Mouse (Mus musculus): ENCODE results near the gene Fam83e.
A peak's percentile ranks its signal among the peaks of the same experiment; 100 is the strongest.

The Fam83e gene

GRCm38 (mm10) chr7:45701607-45702006, 19.4 kb upstream of the Fam83e start:
- no peak for DNase-seq (ENCODE audit: low spot score in 2 of 2)

- DNase-seq (ENCODE audit: low spot score in 2 of 2): no peak
Measured at GRCm38 (mm10) chr7:45702316-45702715, 18.7 kb upstream of the Fam83e start.

DNA sequence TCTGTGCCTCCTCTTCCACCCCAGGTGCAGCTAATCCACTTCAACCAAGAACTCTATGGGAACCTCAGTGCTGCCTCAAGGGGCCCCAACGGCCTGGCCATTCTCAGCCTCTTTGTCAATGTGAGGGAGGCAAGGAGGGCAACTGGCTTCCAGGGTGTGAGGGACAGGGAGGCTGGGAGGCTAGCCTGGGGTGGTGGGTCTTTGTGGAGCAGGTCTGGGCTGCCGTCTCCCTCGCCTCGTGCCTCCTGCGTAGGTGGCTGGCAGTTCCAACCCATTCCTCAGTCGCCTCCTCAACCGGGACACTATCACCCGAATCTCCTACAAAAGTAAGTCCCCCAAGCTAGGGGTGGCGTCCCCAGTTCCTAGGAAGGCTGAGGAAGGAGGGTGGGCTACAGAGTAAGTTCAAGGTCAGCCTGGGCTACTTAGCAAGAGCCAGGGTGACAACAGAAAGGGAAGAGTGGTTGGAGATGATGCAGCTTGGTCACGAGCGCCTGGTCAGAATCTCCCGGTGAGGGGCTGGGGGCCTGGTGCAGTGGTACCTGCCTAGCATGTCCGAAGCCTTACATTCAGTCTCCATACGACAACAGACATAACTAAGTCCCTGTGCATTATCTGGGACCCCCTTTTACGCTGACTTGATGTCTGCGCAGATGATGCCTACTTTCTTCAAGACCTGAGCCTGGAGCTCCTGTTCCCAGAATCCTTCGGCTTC, 18.0 kb upstream of the Fam83e start:
- no peak for DNase-seq (ENCODE audit: low spot score in 2 of 2)

GRCm38 (mm10) chr7:45703521-45704033, 17.4 kb upstream of the Fam83e start:
- no peak for DNase-seq (ENCODE audit: low spot score in 2 of 2)

DNA sequence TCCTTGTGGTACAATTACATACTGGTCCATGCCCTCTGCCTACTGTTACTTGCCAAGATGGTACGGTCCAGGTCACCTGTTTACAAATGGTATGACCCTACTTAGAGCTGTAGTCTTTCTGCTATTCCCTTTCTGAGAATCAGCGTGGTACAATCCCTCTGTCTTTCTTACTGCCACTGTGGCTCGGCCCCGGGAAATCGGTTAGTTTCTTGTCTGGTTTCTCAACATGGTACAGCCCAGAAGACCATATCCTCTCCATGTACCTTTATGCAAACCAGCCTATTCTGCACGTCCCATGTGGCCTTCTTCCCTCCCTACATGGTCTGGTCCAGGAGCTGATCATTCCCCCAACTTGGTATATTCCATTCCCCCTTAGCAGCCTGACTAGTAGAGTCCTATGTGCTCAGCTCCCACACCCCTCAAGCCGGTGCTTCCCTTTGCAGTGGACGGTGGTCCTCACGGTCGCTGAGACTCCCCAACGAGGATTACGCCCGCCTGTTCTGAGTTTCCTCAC, 16.9 kb upstream of the Fam83e start:
- peak; percentile 78 to 82 for DNase-seq (ENCODE audit: low spot score in 2 of 2)

DNA sequence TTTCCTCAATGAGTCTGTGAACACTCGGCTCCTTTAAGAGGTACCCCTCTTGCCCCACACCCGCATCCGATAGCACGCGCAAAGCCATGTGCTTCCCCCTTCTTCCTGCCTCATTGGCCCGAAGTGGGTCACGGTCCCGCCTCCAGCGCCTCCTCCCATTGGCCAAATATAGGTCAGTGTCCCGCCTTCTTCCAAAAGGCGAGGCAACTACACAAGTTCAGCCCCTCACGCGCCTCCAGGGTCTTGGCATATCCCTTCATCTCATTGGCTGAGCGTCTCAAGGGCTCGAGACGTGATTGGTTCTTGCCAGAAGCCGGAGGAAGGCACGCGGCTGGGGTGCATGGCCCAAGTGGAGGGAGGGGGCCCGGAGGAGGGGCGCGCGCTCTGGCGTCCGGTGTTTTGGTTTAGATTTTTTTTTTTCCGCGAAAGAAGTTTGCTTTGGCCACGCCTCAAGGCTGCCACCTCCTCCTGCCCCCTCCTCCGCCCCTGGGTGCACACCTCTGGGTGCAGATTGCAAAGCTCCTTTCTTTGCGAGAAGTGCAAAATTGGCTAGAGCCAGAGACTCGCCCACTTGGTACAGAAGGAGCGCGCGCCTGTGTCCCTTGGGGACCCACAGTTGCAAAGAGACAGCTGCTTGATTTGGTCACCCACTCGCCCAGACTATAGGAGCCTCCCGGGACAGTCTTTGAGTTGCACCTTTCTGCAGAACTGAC, 16.1 kb upstream of the Fam83e start, which contains the start of gene Dbp:
Gene Dbp (plus strand): TSS at position 359 of the 713 bp plus-strand sequence.
- DNase-seq (ENCODE audit: low spot score in 2 of 2): peak; percentile 100

DNA sequence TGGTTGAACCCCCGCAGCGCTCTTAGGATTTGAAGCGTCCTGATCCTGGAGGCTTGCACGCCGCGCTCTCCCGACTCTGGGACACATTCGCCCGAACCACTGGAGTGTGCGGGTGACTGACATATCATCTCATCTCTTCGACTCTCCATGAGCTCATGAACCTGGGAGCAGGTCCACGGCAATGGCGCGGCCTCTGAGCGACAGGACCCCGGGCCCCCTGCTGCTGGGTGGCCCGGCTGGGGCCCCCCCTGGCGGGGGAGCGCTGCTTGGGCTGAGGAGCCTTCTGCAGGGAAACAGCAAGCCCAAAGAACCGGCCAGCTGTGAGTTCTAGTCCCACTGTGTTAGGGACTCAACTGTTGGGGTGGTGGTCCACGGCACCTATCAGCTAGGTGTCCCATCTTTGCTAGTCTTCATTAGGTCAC, 15.6 kb upstream of the Fam83e start:
- no peak for DNase-seq (ENCODE audit: low spot score in 2 of 2)

- peak; percentile 80 to 83 for DNase-seq (ENCODE audit: low spot score in 2 of 2)
Measured at GRCm38 (mm10) chr7:45705873-45706281, 15.1 kb upstream of the Fam83e start.

DNA sequence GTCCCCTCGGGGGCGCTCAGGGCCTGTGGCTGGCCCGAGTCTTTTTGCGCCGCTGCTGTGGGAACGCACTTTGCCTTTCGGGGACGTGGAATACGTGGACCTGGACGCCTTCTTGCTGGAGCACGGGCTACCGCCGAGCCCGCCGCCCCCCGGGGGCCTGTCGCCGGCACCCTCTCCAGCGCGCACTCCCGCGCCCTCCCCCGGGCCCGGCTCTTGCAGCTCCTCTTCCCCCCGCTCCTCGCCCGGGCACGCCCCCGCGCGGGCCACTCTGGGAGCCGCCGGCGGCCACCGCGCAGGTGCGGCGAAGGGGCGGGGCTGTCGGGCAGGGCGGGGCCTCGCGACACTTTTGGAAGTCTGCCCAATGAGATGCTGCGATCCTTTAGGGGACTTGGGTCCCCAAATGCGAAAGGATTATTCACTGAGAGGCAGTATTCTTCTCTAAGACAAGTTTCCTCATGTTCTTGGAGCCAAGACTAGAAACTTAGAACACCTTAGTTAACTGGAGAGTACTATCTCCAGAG, 14.2 kb upstream of the Fam83e start:
- DNase-seq (ENCODE audit: low spot score in 2 of 2): peak; percentile 77 to 80

GRCm38 (mm10) chr7:45707375-45707967, 13.5 kb upstream of the Fam83e start:
- DNase-seq (ENCODE audit: low spot score in 2 of 2): peak; percentile 91 to 92

DNA sequence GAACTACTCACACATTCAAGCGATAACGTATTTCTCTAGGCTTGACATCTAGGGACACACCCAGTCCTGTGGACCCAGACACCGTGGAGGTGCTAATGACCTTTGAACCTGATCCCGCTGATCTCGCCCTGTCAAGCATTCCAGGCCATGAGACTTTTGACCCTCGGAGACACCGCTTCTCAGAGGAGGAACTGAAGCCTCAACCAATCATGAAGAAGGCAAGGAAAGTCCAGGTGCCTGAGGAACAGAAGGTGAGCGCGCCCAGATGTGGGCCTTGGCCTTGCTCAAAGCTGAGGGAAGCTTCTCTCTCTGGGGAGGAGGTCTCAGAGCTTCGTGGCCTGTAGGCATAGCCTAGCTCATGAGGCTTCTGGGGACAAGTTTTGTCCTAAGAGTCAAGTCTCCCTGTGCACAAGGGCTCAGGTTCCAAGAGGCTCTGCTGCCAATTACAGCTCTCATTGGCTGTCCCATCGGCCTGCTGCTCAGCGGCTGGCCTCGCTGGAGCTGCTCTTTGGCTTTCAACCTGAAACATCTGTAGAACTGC, 12.7 kb upstream of the Fam83e start:
- no peak for DNase-seq (ENCODE audit: low spot score in 2 of 2)

DNA sequence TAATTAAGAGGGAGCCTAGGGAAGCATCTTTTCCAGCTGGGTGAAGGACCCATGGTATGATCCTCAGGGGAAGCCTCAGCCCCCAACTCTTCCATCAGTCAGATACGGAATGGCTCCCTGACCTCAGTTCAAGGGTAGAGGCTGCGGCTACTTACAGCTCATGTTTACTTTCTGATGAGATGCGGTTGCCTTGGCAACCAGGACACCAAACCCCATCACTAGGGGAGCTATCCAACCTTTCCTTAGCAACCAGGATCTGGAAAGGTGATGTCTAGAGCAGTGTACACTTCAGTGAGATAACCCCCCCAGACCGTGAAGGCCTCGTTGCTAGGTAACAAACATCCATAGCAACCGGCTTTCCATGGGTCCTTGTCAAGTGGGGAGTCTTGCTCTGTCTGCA, 12.0 kb upstream of the Fam83e start:
- DNase-seq (ENCODE audit: low spot score in 2 of 2): no peak

- DNase-seq (ENCODE audit: low spot score in 2 of 2): no peak
Measured at GRCm38 (mm10) chr7:45709677-45710355, 11.2 kb upstream of the Fam83e start.

DNA sequence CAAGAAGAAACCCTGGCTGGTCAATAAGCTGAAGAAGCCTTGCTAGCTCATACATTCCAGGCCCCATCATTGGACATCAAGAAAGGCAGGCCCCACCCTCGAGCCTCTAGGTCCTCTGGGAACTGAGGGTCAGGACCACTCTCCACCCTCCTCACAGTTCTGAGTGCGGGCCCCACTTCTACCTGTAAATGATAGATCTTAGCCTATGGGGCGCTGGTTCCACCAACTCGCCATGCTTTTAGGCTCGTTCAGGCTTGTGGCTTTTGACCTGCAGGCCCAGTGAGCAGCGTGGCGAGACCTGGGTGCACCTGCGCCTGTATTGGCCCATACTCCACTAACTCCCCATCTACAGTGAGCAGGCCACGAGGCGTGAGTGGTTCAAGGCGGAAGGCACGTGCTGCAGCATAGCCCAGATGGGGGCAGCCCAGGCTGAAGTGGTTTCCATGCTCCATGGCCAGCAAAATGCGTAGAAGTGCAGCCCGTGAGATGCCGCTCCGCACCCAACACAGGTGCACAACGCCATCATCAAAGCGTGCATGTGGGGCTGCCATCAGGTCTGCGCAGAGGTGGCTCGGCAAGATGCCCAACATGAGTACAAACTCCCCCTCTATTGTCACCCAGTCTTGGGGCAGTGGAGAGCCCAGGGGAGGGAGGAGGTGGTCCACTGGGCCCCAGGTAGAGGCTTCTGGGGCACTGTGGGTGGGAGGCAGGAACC, 10.4 kb upstream of the Fam83e start:
- DNase-seq (ENCODE audit: low spot score in 2 of 2): no peak

GRCm38 (mm10) chr7:45711316-45712021, 9.5 kb upstream of the Fam83e start:
- no peak for DNase-seq (ENCODE audit: low spot score in 2 of 2)

GRCm38 (mm10) chr7:45712022-45712757, 8.8 kb upstream of the Fam83e start:
- DNase-seq (ENCODE audit: low spot score in 2 of 2): no peak

- DNase-seq (ENCODE audit: low spot score in 2 of 2): no peak
Measured at GRCm38 (mm10) chr7:45713396-45713795, 7.6 kb upstream of the Fam83e start.

DNA sequence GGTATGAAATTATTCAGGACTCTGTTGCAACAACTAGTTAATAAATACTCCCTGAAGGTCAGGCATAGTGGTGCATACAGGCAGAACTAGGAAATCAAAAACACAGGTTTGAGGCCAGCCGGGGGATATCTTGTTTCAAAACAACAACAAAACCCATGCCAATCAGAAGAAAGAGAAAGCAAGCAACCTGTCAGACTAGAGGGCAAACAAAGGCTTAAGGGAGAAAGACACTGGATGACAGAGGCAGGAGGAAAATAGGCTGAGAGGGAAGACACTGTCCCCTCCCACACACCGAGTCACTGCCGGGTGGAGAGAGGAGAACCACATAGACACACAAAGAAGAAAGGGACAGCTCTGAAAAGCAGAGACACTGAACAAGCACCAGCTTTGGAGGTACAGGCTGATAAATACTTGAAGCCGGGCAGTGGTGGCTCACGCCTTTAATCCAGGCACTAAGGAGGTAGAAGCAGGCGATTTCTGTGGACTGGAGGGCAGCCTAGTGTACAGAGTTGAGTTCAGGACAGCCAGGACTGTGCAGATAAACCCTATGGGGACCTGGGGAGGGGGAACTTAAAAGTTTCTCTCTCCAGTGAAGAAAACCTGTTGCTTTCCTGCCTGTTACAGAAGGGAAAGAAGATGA, 7.0 kb upstream of the Fam83e start:
- no peak for DNase-seq (ENCODE audit: low spot score in 2 of 2)

DNA sequence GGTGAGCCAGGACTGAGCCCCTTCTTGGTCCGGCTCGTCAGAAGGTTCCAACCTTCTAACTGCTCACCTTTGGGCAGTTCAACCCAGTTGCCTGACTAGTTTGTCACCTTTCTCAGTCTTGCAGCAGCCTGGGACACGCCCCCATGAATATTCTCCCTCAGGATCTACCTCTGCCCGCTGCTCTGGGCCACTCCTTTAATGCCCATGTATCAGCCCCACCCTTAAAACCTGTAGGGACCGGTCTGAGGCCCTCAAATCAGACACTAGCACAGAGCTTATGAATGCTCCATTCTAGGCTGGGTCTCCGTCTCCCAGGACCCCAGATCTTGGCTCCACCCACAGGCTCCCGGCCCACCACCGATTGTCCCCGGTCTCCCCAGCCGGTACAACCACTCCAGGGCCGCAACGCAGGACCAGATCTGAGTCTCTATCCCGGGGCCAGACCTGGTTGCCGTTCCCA, 6.4 kb upstream of the Fam83e start:
- no peak for DNase-seq (ENCODE audit: low spot score in 2 of 2)
